Mouse (Mus musculus): ENCODE data around the gene Grik4.

DNA sequence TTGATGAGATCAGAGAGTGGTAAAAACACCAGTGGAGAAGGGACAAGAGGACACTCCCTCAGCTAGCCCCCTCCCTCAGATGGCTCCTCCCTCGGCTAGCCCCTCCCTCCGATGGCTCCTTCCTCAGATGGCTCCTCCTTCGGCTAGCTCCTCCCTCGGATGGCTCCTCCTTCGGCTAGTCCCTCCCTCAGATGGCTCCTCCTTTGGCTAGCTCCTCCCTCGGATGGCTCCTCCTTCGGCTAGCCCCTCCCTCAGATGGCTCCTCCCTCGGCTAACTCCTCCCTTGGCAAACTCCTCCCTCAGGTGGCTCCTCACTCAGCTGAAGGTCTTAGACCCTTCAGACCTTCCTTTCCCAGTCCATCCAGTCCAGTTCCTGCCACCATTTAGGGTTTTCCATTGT lies 51.5 kb downstream of the Grik4 start:
- TF ChIP-seq GATA1 (IDR thresholded peaks at IDR 0.05; ENCODE audit: borderline replicate concordance, low read length): no peak
- TF ChIP-seq FLI1 (IDR thresholded peaks at IDR 0.05; ENCODE audit: low read length): no peak
